Mouse (Mus musculus) heart, adult 8-10 months (tissue): ENCODE data around the gene Olfr1513. TPM values are rescaled to one million over a fixed set of nuclear protein-coding genes. Genes with fewer than 3 reads are reported as not detected.
A peak's percentile ranks its signal among the peaks of the same experiment; 100 is the strongest.
"Not testable (repeated sequence)": the region's sequence is repeated elsewhere in the genome, so short reads cannot be mapped to it uniquely, and the experiment has no call there.

Experiments
- DNase-seq: peaks from one replicate; pipeline ENCODE4 v3.0.0; 2022; ENCODE audit warnings: low spot score
- total RNA-seq, 4 experiments: library from RNA; stranded (reverse); gene quantifications; 2 replicates each; pipeline ENCODE4 v1.2.4; 2022

Olfr1513 gene
- total RNA-seq: not detected

DNA sequence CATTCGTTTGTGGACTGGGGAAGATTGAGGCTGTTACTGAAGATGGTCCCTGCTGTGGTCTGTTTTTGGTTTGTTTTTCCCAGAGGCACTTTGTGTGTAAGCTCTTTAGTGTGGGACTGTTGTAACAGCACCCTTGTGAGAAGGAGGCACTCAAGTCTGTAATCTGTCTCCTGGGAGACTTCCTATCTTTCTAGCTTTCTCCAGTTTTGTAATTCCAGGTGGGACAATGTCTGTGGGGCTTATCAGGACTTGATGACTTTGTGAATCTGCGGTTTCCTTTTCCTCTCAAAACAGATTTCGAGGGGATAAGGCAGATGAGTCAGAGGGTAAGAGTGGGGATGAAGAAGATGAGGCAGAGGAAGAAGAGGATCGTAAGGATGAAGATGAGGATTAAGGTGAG lies at the start of gene Olfr1513:
Gene Olfr1513, minus strand, starts transcription at position 101 of the 400 bp plus-strand sequence.
- no peak for DNase-seq

GRCm38 (mm10) chr14:52397279-52397678 lies 41.1 kb upstream of the Olfr1513 start, which contains the start of gene Olfr1511:
TSS of gene Olfr1511 (minus strand) at chr14:52397379.
- DNase-seq: no peak

DNA sequence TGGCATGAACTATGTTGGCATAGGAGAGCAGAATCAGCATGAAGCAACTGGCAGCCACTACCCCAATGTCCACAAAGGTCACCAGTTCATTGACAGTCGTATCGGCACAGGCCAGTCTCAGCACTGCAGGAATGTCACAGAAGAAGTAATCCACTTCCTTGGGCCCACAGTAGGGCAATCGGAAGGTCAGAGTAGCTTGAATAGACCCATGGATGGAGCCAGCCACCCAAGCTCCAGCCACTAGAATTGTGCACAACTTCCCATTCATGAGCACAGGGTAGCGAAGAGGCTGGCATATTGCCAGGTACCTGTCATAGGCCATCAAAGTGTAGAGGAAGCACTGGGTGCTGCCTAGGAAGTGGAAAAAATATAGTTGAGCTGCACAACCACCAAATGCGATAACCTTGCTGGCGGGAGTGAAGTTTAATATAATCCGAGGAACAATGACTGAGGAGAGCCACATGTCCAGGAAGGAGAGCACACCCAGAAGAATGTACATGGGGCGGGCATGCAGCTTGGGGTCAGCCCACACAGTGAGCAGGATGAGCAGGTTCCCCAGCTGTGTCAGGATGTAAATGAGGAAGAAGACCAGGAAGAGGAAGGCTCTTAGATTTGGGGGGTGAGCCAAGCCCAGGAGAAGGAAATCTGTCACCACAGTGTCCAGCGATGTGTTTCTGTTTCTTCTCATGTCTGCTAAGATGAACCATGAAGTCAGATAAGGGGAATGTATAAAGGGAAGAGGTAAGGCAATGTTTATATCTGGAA lies 34.1 kb upstream of the Olfr1513 start:
- not testable (repeated sequence) for DNase-seq

- DNase-seq: no peak
Measured at GRCm38 (mm10) chr14:52379068-52379467, 22.9 kb upstream of the Olfr1513 start, which contains the start of gene Olfr1512. TSS of gene Olfr1512 (minus strand) at chr14:52379168.

DNA sequence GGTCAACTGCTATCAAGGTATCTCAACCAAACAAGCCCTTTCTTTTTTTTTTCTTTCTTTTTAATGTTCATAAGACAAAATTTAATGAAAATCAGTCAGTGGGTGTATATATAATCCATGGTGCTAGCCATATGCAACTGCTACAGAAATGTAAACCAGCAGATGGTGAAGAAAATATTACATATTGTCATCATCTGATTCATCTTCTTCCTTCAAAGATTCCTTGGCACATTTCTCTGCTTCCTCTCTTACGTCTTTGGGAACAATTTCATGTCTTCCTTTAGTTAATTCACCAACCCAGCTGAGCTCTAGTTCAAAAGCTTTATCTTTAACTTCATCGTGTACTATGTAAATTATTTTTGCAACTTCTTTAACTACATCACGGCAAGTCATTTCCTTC lies 12.5 kb upstream of the Olfr1513 start:
- no peak for DNase-seq

GRCm38 (mm10) chr14:52339512-52339852 lies 16.7 kb downstream of the Olfr1513 start:
- DNase-seq: no peak

DNA sequence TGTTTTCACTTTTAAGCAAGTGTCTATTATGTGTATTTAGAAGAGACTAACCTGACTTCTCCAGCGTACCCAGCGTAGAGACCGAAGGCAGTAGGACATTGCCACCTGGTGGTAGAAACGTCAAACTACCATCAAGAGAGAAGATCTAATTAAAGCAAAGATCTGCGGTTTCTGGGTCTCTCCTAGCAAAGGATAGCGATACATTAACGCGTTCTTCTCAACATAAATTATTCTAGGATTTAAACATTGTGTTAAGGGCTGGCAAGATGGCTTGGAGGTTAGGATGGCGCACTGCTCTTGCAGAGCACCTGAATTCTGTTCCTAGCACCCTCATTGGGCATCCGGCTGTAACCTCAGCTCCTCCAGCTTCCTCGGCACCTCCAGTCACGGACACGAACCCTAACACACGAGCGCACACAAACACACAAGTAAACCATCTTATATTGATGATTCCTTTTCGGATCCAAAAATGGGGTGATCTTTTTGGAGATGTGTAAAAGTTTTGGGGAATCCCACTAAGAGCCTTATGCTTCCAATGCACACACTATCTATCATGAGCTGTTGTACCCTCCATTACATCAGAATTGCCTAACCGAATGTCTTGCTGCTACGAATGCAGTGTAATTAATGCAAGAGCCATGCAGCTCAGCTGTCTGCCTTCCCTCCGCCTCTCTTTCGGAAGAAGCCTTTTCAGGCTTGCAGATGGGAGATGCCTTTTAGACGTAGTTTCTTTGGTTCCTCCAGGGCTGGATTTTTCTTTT lies 17.3 kb downstream of the Olfr1513 start:
- peak; percentile 69 for DNase-seq

DNA sequence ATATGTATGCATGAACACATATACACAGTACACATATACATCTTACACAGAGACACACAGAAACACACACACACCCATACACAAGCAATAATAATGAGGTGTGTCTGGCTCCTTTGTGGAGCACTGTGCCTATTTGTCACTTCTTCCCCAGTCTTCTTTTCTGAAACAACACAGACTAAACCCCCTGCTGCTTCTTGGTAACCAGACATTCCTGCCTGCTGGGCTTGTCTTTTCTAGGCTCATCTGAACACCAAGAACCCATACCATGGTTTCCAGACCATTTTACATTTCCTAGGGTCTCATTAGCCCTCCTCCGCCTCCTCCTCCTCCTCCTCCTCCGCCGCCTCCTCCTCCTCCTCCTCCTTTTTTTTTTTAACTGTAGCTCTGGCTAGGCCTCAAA lies 24.0 kb downstream of the Olfr1513 start:
- no peak for DNase-seq

DNA sequence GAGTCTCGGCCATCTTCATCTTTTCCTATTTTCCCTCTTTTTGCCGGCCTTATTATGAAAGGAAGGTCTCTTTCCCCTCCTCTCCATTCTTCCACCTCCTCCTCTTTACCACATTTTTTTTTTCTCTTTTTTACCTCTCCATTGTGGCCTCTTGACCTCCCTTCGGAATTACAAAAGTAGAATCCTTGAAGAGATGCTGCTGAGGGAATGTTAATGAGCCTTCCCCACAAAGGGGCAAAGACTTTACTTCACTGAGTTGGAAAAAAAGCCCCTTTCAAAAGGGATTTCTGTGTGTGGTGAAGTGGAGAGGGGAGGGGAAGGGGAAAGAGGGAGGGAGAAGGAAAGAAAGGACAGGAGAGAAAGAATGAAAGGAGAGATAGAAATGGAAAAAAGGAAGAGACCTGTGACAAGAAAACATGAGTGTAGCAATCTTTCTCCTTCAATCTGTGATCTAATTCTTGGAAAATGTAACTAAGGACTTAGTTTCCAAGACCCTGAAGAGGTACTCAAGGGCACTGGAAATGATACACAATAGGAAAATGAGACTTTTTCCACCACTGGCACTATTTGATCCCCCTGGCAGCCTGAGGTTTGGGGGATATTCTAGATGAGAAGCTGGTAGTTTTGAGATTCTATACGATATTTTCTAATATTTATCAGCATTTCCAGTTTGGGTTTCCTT lies 25.0 kb downstream of the Olfr1513 start:
- DNase-seq: no peak

DNA sequence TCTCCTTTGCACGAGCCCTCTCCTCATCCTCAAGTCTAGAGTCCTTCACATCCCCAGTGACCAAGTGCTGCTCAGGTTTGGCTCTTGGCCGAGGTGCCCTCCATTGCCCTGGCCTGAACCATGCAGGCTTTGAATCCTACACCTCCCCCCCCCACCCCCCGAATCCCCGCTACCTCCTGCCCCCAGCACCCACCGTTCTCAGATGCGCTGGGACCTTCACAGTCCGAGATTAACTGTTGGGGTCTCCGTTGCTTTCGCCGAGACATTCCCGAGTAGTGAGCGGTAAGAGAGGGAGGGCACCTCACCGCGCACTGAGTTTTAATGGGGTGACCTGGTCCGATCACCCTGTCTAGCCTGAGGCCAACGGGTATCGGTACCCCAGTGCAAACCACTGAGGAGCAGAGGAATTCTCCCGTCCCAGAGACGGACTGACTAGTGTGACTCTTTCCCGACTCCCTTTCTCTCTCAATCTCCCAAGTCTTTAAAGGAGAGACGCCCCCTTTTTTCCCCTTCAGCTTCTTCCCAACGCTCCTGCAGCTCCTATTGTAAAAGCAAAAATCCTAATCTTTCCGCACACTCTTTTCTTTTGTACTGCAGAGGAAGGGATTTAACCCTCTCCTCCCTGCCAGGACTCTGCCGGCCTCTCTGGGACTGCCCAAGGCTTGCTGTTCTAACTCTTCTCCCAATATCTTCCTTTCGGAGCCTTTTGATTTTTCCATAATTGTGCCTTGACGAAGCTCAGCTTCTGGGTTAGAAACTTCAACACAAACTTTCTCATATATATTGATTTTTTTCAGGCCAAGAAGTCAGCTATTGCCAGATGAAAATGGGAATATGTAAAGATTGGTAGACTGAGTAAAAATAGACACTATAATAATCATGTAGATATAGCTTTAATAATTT lies 28.0 kb downstream of the Olfr1513 start, which contains the start of gene Sall2:
Gene Sall2, minus strand, starts transcription at position 853 of the 903 bp plus-strand sequence.
- no peak for DNase-seq

GRCm38 (mm10) chr14:52327375-52327901 lies 28.8 kb downstream of the Olfr1513 start:
- no peak for DNase-seq

DNA sequence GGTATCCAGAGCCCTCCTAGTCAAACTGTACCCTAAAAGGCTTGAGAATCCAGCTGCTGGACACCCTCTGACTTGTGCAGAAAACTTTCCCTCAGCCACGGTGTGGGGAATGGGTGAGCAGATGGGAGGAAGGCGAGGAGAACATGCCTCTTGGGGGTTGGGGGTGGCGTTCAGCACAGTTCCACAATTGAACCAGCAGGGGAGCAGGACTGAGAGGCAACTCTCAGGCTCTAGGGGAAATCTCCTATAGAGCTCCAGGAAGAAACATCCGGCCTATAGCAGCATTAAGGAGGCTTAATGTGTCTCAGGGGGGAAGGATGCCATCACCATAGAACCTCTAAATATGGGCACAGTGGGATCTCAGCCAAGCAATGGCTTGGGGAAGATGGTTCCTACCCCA lies 30.3 kb downstream of the Olfr1513 start:
- DNase-seq: no peak

- no peak for DNase-seq
Measured at GRCm38 (mm10) chr14:52319361-52319760, 36.8 kb downstream of the Olfr1513 start.

DNA sequence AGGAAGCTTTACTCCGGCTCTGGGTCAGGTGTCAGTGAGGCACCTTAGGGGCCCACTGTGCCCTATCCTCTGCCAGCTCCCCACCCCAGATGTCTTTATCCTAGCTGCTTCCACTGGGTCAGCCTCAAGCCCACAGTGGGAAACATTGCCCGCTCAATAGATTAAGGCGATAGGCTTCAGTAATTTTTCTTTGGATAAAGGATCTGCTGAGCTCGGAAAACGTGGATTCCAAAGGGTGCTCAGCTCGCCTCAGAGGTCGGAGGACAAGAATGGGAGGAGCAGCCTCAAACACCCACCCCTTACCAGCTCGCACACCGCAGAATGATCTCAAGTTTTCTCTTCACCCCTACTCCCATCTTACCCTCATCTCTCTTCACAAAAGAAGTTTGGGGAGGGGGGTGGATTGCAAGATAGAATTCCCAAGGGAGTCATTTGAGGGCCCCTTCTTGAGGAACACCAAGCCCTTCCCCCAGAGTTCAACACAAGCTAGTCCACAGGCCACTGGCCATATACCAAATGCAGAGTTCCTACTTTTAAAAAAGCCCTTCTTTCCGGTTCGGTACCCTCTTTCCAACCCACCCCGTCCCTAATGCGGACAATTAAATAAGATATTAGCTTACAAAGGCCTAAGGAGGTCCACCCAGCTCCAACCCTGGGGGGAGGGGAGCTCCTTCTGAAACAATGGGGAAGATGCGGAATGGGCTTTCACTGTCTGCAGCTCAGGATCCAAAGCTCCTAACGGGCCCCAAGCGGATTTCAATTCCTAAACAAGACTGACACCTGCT lies 39.6 kb downstream of the Olfr1513 start:
- no peak for DNase-seq

DNA sequence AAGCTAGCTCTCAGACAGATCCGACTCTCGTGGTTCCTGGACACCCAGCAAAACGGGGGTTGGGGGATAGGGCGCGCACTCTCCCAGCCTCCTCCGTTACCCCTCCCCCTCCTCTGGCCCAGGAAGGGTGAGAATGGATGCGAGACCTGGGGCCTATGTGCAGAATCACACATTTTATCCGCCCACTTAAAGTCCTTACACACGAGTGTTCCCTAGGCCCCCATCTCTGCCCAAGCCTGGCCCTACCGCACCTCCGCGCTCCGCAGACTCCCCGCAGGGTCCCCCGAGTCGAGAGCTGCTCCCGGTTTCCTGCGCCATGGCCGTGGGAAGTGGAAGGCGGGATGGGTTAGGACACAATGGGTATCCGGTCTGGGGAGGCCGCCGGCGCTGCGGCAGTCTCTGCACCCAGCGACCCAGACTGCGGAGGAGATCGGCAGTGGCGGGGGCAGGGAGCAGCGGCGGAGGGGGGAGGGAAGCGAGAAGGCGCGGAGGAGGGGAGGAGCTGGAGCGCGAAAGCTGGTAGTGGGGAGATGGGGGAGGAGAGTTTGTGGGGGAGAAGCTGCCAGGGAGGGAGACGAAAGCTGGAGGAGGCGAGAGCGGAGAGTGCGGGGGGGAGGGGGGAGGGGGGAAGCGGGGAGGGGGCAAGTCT lies 40.3 kb downstream of the Olfr1513 start:
- peak; percentile 42 for DNase-seq

- DNase-seq: no peak
Measured at GRCm38 (mm10) chr14:52315283-52315780, 40.9 kb downstream of the Olfr1513 start.

DNA sequence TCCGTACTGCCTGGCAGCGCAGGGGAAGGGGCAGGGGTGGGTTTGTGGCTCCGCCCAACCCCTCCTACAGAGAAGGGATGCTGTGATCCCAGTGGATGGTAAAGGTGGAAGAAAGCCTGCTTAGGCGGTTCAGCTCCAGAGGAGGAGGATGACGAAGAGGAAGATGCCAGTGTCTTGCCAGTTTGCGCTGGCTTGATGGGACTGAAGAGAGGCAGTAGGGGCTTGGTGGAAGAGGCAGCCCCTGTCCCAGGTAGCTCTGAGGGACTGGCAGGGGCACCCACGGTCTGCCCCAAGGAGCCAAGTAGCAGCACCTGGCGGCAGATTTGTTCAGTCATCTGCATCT lies 41.4 kb downstream of the Olfr1513 start:
- DNase-seq: no peak

GRCm38 (mm10) chr14:52313931-52314807 lies 42.0 kb downstream of the Olfr1513 start:
- DNase-seq: no peak

DNA sequence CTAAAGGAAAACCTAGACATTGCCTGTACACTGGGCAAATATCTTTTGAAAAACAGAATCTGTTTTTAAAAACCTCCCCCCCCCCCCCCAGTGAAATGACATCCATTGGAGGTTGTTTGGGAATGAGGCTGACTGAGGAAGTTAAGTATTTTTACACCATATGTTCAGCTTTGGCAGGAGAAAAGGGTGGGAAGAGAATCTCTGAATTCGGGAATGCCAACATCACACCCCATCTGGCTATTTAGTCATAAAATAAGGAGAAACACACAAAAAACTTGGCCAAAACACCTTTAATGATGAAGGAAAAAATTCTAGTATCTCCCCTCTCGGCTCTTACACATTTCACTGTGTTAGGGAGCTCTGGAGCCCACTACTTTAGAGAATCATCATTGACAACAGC lies 45.3 kb downstream of the Olfr1513 start:
- no peak for DNase-seq
